Mouse (Mus musculus) urinary bladder, adult 2 months (tissue): ENCODE data around the gene Gm10720. TPM values are rescaled to one million over a fixed set of nuclear protein-coding genes. Genes with fewer than 3 reads are reported as not detected.
"Not testable (repeated sequence)": the region's sequence is repeated elsewhere in the genome, so short reads cannot be mapped to it uniquely, and the experiment has no call there.

Experiments
- DNase-seq: peaks from one replicate; pipeline ENCODE4 v3.0.0; 2022; ENCODE audit warnings: low spot score
- polyA plus RNA-seq: library from polyadenylated mRNA; depleted of rRNA; stranded (reverse); fragments of >200 nt; gene quantifications from 2 replicates; pipeline ENCODE4 v1.2.3, GENCODE M21; 2012; rRNA removed

The Gm10720 gene
- polyA plus RNA-seq, 1 experiment = not detected

- not testable (repeated sequence) for DNase-seq
Measured at GRCm38 (mm10) chr9:3025653-3026052, 10.2 kb downstream of the Gm10720 start.

GRCm38 (mm10) chr9:3026136-3026535, 10.7 kb downstream of the Gm10720 start:
- not testable (repeated sequence) for DNase-seq

- DNase-seq = not testable (repeated sequence)
Measured at GRCm38 (mm10) chr9:3026741-3027140, 11.3 kb downstream of the Gm10720 start.

- DNase-seq = not testable (repeated sequence)
Measured at GRCm38 (mm10) chr9:3027200-3027599, 11.7 kb downstream of the Gm10720 start.

GRCm38 (mm10) chr9:3029276-3030000, 14.0 kb downstream of the Gm10720 start:
- not testable (repeated sequence) for DNase-seq

- not testable (repeated sequence) for DNase-seq
Measured at GRCm38 (mm10) chr9:3030677-3031318, 15.3 kb downstream of the Gm10720 start.

GRCm38 (mm10) chr9:3034299-3034698, 18.8 kb downstream of the Gm10720 start, which contains the start of gene Gm17535:
TSS of gene Gm17535 (plus strand) at chr9:3034599.
- DNase-seq = not testable (repeated sequence)

- not testable (repeated sequence) for DNase-seq
Measured at GRCm38 (mm10) chr9:3036577-3036976, 21.1 kb downstream of the Gm10720 start, which contains the start of gene Gm10715. TSS of gene Gm10715 (plus strand) at chr9:3036877.

GRCm38 (mm10) chr9:3038161-3038560, 22.7 kb downstream of the Gm10720 start:
- DNase-seq = not testable (repeated sequence)

Other genes with a start within 250 kb of the Gm10720 start
- gene Gm10722, start 14.7 kb upstream of the Gm10720 start, polyA plus RNA-seq = not detected in 2 replicates
- gene Gm11168, start 12.3 kb upstream of the Gm10720 start, polyA plus RNA-seq = not detected in 2 replicates
- not detected in 2 replicates for gene Gm10721, start 2.5 kb upstream of the Gm10720 start, polyA plus RNA-seq
- gene Gm10719, start 1.8 kb downstream of the Gm10720 start, polyA plus RNA-seq = not detected in 2 replicates
- not detected in 2 replicates for gene Gm10718, start 7.9 kb downstream of the Gm10720 start, polyA plus RNA-seq
- not detected in 2 replicates for gene Gm10717, start 9.8 kb downstream of the Gm10720 start, polyA plus RNA-seq
- gene Gm17535, start 18.9 kb downstream of the Gm10720 start, polyA plus RNA-seq = not detected in 2 replicates
- gene Gm10715, start 21.2 kb downstream of the Gm10720 start, polyA plus RNA-seq = not detected in 2 replicates